Mouse (Mus musculus) testis, postnatal 14 days (tissue): ENCODE measurements around the gene Camkv.

Source experiments
- DNase-seq: peaks from one replicate; pipeline ENCODE4 v3.0.0; 2021; ENCODE audit warnings: low spot score

The Camkv gene

GRCm38 (mm10) chr9:107987950-107988349 is 52.5 kb downstream of the Camkv start:
- DNase-seq = no peak

GRCm38 (mm10) chr9:107992197-107992596 is 56.7 kb downstream of the Camkv start, which contains the start of gene Cdhr4:
Cdhr4 (plus strand) TSS chr9:107992497.
- DNase-seq = no peak

GRCm38 (mm10) chr9:107993013-107993412 is 57.5 kb downstream of the Camkv start:
- DNase-seq = no peak

GRCm38 (mm10) chr9:107994464-107994863 is 59.0 kb downstream of the Camkv start:
- no peak for DNase-seq

- DNase-seq = no peak
These were observed 60.0 kb downstream of the Camkv start for GRCm38 (mm10) chr9:107995513-107995912.

GRCm38 (mm10) chr9:107996049-107996448 is 60.6 kb downstream of the Camkv start, which contains the start of gene Gm20662:
Gm20662 (plus strand) TSS chr9:107996349.
- no peak for DNase-seq
